Mouse (Mus musculus) midbrain, embryonic 15.5 days (tissue): ENCODE measurements around the gene Phf21b. TPM values are rescaled to one million over a fixed set of nuclear protein-coding genes. Genes with fewer than 3 reads are reported as not detected.

ENCODE experiments used
- ATAC-seq: fragments of 200-750 bp; cut with Nextera tagmentation; replicated peaks from 2 replicates; pipeline ENCODE4 v1.8.0; 2017; ENCODE audit warnings: moderate TSS enrichment
- H3K27ac ChIP-seq: fragments of 300-500 bp; sonication (generic); 2 replicates; pipeline ENCODE4 v1.5.1; 2015; ENCODE audit warnings: mild to moderate bottlenecking, inconsistent platforms
- H3K27me3 ChIP-seq: fragments of 300-500 bp; sonication (generic); replicated peaks from 2 replicates; pipeline ENCODE4 v1.6.1; 2015; ENCODE audit warnings: inconsistent platforms
- H3K36me3 ChIP-seq: fragments of 300-500 bp; sonication (generic); replicated peaks from 2 replicates; pipeline ENCODE4 v1.6.1; 2015; ENCODE audit warnings: inconsistent platforms
- H3K4me1 ChIP-seq: fragments of 300-500 bp; sonication (generic); 2 replicates; pipeline ENCODE4 v1.6.1; 2015; ENCODE audit warnings: inconsistent platforms
- H3K4me2 ChIP-seq: fragments of 300-500 bp; sonication (generic); 2 replicates; pipeline ENCODE4 v1.6.1; 2015; ENCODE audit warnings: inconsistent platforms, mild to moderate bottlenecking, moderate library complexity
- H3K4me3 ChIP-seq: fragments of 300-500 bp; sonication (generic); 2 replicates; pipeline ENCODE4 v1.5.1; 2015; ENCODE audit warnings: mild to moderate bottlenecking, inconsistent platforms
- H3K9ac ChIP-seq: fragments of 300-500 bp; sonication (generic); 2 replicates; pipeline ENCODE4 v1.6.1; 2015; ENCODE audit warnings: mild to moderate bottlenecking, inconsistent platforms
- H3K9me3 ChIP-seq: fragments of 300-500 bp; sonication (generic); 2 replicates; pipeline ENCODE4 v1.6.1; 2016; ENCODE audit warnings: inconsistent platforms
- WGBS: fragments of 180-500 bp; shearing (Covaris S2); methylation state at CpG from one replicate; pipeline ENCODE4 v1.1.7; 2015; ENCODE audit warnings: mixed read lengths; 5-methylcytosine and 5-hydroxymethylcytosine counted together
- polyA plus RNA-seq: library from polyadenylated mRNA; unstranded; fragments of >200 nt; fragmentation: Nextera tagmentation; extraction: Ambion mirVana; gene quantifications from 2 replicates; pipeline ENCODE4 v1.2.1, GENCODE M21; 2015

Phf21b gene
- polyA plus RNA-seq, 1 experiment from 2014 or later: 6.0 TPM

DNA sequence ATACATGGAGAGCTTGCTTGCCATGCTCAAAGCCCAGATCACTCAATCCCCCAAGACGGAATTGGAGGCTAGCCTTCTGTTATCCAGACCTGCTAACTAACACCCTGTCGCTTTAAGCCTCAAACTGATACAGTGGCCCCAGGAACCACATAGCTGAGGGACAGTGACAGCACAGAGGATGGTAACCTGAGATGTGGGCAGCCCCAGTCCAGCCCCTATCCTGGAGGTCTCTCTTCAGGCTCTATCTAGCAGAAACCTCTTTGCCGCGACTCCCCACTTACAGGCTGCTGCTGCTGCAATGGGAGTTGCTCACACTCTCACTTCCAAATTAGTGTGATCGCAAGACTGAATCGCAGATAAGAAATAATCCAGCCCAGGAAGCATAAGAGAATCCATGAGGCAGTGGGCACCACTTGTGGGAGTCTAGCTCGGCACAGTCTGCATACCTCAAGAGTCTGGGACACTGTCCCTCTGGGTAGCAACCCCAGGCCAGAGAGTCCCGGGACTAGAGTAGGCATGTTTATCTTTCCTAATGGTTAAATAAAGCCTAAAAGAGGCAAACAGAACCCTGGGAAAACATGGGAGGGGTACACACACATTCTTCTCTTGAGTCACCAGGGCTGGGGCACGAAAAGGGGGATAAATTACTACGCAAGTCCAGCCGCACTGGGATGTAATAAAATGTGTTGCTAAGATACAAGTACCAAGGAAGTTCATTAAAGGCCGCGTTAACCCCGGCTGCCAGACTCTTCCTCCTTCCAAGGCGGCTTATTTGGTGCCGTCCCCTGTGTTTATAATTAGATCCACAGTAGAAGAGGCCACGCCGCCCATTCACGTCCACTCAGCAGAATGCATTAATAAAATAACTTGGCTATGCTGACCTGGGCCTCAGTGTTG lies 13.7 kb downstream of the Phf21b start:
- H3K4me2 ChIP-seq: no peak overlapping the region; the same call in 1 of the 2 replicates
- no peak overlapping the region for H3K4me3 ChIP-seq
- no peaks in the 10 kb centered on the region for H3K9me3 ChIP-seq
- H3K36me3 ChIP-seq: no peaks in the 10 kb centered on the region
- peak overlapping the region; percentile 40 for H3K27ac ChIP-seq
- H3K4me1 ChIP-seq: peaks cover 44% of the 10 kb centered on the region
- H3K27me3 ChIP-seq: no peaks in the 10 kb centered on the region
- no peak overlapping the region for H3K9ac ChIP-seq
- 23% methylated on average over 19 of the region's 19 CpGs for WGBS
- peak; percentile 67 for ATAC-seq

- ATAC-seq: no peak
- H3K4me3 ChIP-seq: no peak overlapping the region
- H3K27me3 ChIP-seq: no peaks in the 10 kb centered on the region
- no peak overlapping the region for H3K4me2 ChIP-seq
- H3K36me3 ChIP-seq: no peaks in the 10 kb centered on the region
- peaks cover 40% of the 10 kb centered on the region for H3K4me1 ChIP-seq
- H3K27ac ChIP-seq: no peak overlapping the region
- H3K9ac ChIP-seq: no peak overlapping the region
- WGBS: 85% methylated on average over 3 of the region's 3 CpGs
- H3K9me3 ChIP-seq: no peaks in the 10 kb centered on the region
Observed at GRCm38 (mm10) chr15:84840560-84840959, 15.3 kb downstream of the Phf21b start.

DNA sequence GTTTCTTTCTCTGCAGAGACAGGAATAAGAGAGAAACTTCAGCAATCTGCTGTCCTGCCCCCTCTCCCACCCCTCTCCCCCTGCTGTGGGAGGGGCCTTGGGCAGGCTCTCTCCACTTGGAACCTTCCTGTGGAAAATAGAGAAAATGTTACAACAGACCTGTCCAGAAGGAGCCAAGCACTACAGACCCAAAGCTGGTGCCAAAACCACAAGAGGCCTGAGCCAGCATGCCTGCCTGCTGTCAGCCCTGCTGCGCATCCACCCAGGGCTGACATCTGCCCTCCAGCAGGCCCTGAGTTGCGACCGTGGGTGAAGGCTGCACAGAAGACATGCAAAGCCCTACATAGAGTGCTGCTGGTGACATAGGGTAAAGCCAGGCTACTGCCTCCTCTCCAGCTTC lies 16.3 kb downstream of the Phf21b start:
- peaks cover 33% of the 10 kb centered on the region for H3K4me1 ChIP-seq
- H3K9me3 ChIP-seq: no peaks in the 10 kb centered on the region
- 80% methylated on average over 3 of the region's 3 CpGs for WGBS
- no peak overlapping the region for H3K9ac ChIP-seq
- no peak overlapping the region for H3K4me3 ChIP-seq
- H3K27ac ChIP-seq: no peak overlapping the region
- no peak overlapping the region for H3K4me2 ChIP-seq
- no peaks in the 10 kb centered on the region for H3K27me3 ChIP-seq
- no peak for ATAC-seq
- no peaks in the 10 kb centered on the region for H3K36me3 ChIP-seq

- H3K36me3 ChIP-seq: no peaks in the 10 kb centered on the region
- H3K27me3 ChIP-seq: no peaks in the 10 kb centered on the region
- no peaks in the 10 kb centered on the region for H3K9me3 ChIP-seq
- WGBS: 93% methylated on average over 6 of the region's 6 CpGs
- H3K27ac ChIP-seq: no peak overlapping the region
- no peak overlapping the region for H3K4me2 ChIP-seq
- ATAC-seq: no peak
- no peak overlapping the region for H3K4me3 ChIP-seq
- no peak overlapping the region for H3K9ac ChIP-seq
- H3K4me1 ChIP-seq: peaks cover 28% of the 10 kb centered on the region
Observed at GRCm38 (mm10) chr15:84837896-84838295, 18.0 kb downstream of the Phf21b start.

GRCm38 (mm10) chr15:84829416-84829815 lies 26.4 kb downstream of the Phf21b start:
- peak; percentile 14; the same call in 1 of the 2 replicates for ATAC-seq
- Histone ChIP-seq H3K4me1 (peaks cover 54% of the 10 kb centered on the region), H3K4me2 (no peak overlapping the region), H3K27me3 (no peaks in the 10 kb centered on the region), H3K27ac (no peak overlapping the region), H3K9me3 (no peaks in the 10 kb centered on the region), H3K4me3 (no peak overlapping the region), H3K36me3 (no peaks in the 10 kb centered on the region), H3K9ac (no peak overlapping the region)
- WGBS: 19% methylated on average over 15 of the region's 15 CpGs

DNA sequence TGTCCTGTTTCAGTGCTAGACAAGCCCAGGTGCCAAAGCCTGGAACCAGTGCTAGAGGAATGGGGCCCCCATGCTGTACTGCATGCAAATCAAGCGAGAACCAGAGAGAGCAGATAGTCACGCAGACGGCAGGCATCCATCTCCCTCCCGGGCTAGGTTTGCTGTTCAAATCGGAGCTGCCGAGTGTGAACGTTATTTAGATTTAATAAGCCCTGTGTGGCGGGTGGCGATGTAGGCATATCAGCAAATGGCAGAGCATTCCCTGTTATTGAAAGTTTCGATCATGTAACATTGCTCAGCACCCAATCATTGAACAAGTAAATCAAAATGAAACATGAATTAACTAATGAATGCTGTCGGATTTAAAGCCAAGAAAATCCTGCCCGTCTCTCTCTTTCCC lies 27.2 kb downstream of the Phf21b start:
- Histone ChIP-seq H3K27me3 (no peaks in the 10 kb centered on the region), H3K36me3 (no peaks in the 10 kb centered on the region), H3K9ac (no peak overlapping the region), H3K4me2 (no peak overlapping the region), H3K4me1 (peaks cover 54% of the 10 kb centered on the region), H3K9me3 (no peaks in the 10 kb centered on the region), H3K27ac (0 out of 2 replicates have a peak overlapping the region, but pooled peaks have one; percentile 14), H3K4me3 (no peak overlapping the region)
- 57% methylated on average over 12 of the region's 12 CpGs for WGBS
- ATAC-seq: peak; percentile 41; the same call in 1 of the 2 replicates

DNA sequence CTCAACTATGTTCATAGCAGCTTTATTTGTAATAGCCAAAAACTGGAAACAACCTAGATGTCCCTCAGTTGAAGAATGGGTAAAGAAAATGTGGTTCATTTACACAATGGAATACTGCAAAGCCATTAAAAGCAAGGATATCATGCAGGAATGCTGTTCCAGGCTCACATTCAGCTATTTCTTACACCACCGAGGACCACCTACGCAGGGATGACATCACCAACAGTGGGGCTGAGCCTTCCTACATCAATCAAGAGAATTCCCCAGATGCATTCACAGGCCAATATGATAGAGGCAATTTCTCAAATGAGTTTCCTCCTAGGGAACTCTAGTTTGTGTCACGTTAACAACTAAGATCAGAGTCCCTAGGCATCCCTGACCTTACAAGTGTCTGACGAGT lies 32.8 kb downstream of the Phf21b start:
- WGBS: 94% methylated on average over 4 of the region's 4 CpGs
- no peak overlapping the region for H3K27ac ChIP-seq
- no peak for ATAC-seq
- H3K4me3 ChIP-seq: no peak overlapping the region
- peaks cover 22% of the 10 kb centered on the region for H3K4me1 ChIP-seq
- H3K4me2 ChIP-seq: no peak overlapping the region
- H3K27me3 ChIP-seq: no peaks in the 10 kb centered on the region
- H3K9me3 ChIP-seq: no peaks in the 10 kb centered on the region
- no peak overlapping the region for H3K9ac ChIP-seq
- H3K36me3 ChIP-seq: no peaks in the 10 kb centered on the region

DNA sequence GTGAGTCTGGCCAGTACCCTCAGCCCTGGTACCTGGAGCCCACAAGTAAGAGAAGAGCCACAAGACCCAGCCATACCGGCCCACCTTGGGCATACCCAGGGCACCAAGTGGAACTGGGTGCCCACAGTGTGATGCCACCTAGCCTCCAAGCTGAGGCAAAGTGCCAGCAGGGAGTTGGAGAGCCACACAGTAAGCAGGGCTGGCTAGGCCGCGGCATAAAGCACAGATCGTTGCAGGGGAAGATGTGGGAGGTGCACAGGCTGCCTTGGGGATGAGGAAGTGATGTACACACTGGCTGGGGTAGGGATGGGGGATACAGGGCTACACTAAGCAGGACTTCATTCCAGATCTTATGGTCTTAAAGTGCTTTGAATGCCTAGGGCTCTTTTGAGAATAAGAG lies 35.0 kb downstream of the Phf21b start:
- peaks cover 35% of the 10 kb centered on the region for H3K4me1 ChIP-seq
- no peak overlapping the region for H3K27ac ChIP-seq
- no peaks in the 10 kb centered on the region for H3K36me3 ChIP-seq
- ATAC-seq: no peak
- no peak overlapping the region for H3K4me2 ChIP-seq
- 79% methylated on average over 4 of the region's 4 CpGs for WGBS
- no peak overlapping the region for H3K4me3 ChIP-seq
- H3K27me3 ChIP-seq: no peaks in the 10 kb centered on the region
- H3K9ac ChIP-seq: no peak overlapping the region
- no peaks in the 10 kb centered on the region for H3K9me3 ChIP-seq

DNA sequence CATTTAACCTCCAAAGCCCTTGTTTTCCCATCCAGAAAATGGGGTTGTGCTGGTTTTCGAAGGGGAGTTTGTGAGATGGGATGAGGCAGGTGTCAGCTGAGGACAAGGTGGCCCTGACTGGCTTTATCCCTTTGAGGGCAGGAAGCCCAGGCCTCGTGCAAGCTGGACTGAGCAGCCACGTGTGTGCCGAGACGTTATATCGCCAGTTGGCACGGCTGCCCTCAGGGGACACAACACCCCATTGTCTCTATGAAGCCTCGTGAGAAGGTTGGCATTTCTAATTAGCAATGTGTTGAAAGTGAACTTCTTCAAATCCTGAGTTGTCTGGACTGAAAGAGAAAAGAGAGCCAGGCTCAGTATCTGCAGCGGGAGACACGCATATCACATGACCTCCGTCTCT lies 37.6 kb downstream of the Phf21b start:
- Histone ChIP-seq H3K27me3 (no peaks in the 10 kb centered on the region), H3K36me3 (no peaks in the 10 kb centered on the region), H3K27ac (0 out of 2 replicates have a peak overlapping the region, but pooled peaks have one; percentile 12), H3K4me3 (no peak overlapping the region), H3K4me2 (no peak overlapping the region), H3K9me3 (no peaks in the 10 kb centered on the region), H3K4me1 (peaks cover 53% of the 10 kb centered on the region), H3K9ac (no peak overlapping the region)
- no peak for ATAC-seq
- WGBS: 51% methylated on average over 11 of the region's 11 CpGs

- Histone ChIP-seq H3K4me1 (peaks cover 60% of the 10 kb centered on the region), H3K36me3 (no peaks in the 10 kb centered on the region), H3K9ac (no peak overlapping the region), H3K27me3 (no peaks in the 10 kb centered on the region), H3K27ac (no peak overlapping the region), H3K4me2 (no peak overlapping the region), H3K4me3 (no peak overlapping the region), H3K9me3 (no peaks in the 10 kb centered on the region)
- WGBS: 77% methylated on average over 3 of the region's 3 CpGs
- no peak for ATAC-seq
Observed at GRCm38 (mm10) chr15:84817589-84817988, 38.3 kb downstream of the Phf21b start.

DNA sequence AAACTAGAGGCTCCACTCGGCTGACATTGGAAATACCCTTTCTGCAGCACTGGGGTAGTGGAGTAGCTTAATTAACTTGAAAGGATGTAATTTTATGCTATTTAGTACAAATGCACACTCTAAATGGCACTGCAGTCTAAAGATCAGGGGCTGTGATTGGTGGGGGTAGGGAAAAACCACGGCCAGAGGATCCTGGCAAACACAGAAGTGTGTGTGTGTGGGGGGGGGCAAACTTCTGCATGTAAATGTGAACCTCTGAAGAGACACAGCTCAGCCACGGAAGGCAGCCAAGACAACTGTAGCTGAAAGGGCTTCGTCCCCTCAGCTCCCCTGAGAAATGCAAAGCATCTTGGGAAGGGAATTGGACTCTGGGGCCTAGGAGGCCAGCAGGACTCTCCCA lies 40.7 kb downstream of the Phf21b start:
- no peak; the same call in 1 of the 2 replicates for ATAC-seq
- H3K4me3 ChIP-seq: no peak overlapping the region
- no peak overlapping the region for H3K4me2 ChIP-seq
- no peaks in the 10 kb centered on the region for H3K36me3 ChIP-seq
- H3K27ac ChIP-seq: peak overlapping the region; percentile 52
- peaks cover 70% of the 10 kb centered on the region for H3K4me1 ChIP-seq
- H3K9me3 ChIP-seq: no peaks in the 10 kb centered on the region
- H3K9ac ChIP-seq: no peak overlapping the region
- H3K27me3 ChIP-seq: no peaks in the 10 kb centered on the region
- WGBS: 21% methylated on average over 4 of the region's 4 CpGs

GRCm38 (mm10) chr15:84812831-84813357 lies 43.0 kb downstream of the Phf21b start:
- H3K27me3 ChIP-seq: no peaks in the 10 kb centered on the region
- peak; percentile 63 for ATAC-seq
- H3K4me1 ChIP-seq: peaks cover 51% of the 10 kb centered on the region
- 20% methylated on average over 11 of the region's 11 CpGs for WGBS
- no peaks in the 10 kb centered on the region for H3K9me3 ChIP-seq
- peak overlapping the region; percentile 60 for H3K27ac ChIP-seq
- peak overlapping the region; percentile 11 for H3K4me2 ChIP-seq
- no peaks in the 10 kb centered on the region for H3K36me3 ChIP-seq
- no peak overlapping the region for H3K9ac ChIP-seq
- H3K4me3 ChIP-seq: no peak overlapping the region

DNA sequence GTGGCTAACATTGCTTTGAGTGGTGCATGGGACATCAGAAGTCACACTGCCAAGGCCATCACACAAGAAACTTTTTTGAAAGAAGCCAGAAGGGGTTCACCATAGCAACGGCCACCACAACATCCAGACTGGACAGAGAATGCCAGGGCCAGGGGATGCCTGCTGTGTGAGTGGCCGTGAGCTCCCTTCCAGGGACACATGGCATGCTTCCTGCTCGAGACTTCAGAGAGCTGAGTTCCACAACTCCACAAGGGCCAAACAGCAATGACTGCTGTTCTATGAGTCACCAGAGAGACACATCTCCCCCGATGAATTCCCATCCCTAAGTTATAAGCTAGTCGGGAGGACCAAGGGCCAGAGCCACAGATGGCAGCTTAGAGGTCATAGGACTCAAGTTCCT lies 44.7 kb downstream of the Phf21b start:
- no peaks in the 10 kb centered on the region for H3K36me3 ChIP-seq
- peaks cover 39% of the 10 kb centered on the region for H3K4me1 ChIP-seq
- H3K4me2 ChIP-seq: no peak overlapping the region
- no peak overlapping the region for H3K4me3 ChIP-seq
- no peaks in the 10 kb centered on the region for H3K27me3 ChIP-seq
- ATAC-seq: no peak
- H3K9ac ChIP-seq: no peak overlapping the region
- 69% methylated on average over 5 of the region's 5 CpGs for WGBS
- no peak overlapping the region for H3K27ac ChIP-seq
- H3K9me3 ChIP-seq: no peaks in the 10 kb centered on the region
